Mouse (Mus musculus) midbrain, embryonic 14.5 days (tissue): ENCODE results near the gene Susd1. TPM values are rescaled to one million over a fixed set of nuclear protein-coding genes. Genes with fewer than 3 reads are reported as not detected.

Source experiments
- ATAC-seq: fragments of 200-750 bp; cut with Nextera tagmentation; 2 replicates; pipeline ENCODE4 v1.8.0; 2017; ENCODE audit warnings: moderate number of reproducible peaks, moderate library complexity; ENCODE audit not compliant: low FRiP score, low TSS enrichment
- DNase-seq: peaks from one replicate; pipeline ENCODE4 v3.0.0-alpha.2; 2015
- H3K27ac ChIP-seq: fragments of 300-500 bp; sonication (generic); replicated peaks from 2 replicates; pipeline ENCODE4 v1.5.1; 2014; ENCODE audit warnings: mild to moderate bottlenecking, low read depth, low read length, moderate library complexity
- H3K27me3 ChIP-seq: fragments of 300-500 bp; sonication (generic); 2 replicates; pipeline ENCODE4 v1.6.1; 2014; ENCODE audit warnings: low read length, control low read depth, mixed read lengths; ENCODE audit not compliant: control insufficient read depth, insufficient read depth
- H3K36me3 ChIP-seq: fragments of 300-500 bp; sonication (generic); 2 replicates; pipeline ENCODE4 v1.6.1; 2014; ENCODE audit warnings: low read length, control low read depth; ENCODE audit not compliant: control insufficient read depth, insufficient read depth
- H3K4me1 ChIP-seq: fragments of 300-500 bp; sonication (generic); 2 replicates; pipeline ENCODE4 v1.6.1; 2014; ENCODE audit warnings: mild to moderate bottlenecking, antibody characterized with exemption, low read length, control low read depth; ENCODE audit not compliant: control insufficient read depth, insufficient read depth
- H3K4me2 ChIP-seq: fragments of 300-500 bp; sonication (generic); 2 replicates; pipeline ENCODE4 v1.6.1; 2014; ENCODE audit warnings: mild to moderate bottlenecking, low read length, moderate library complexity
- H3K4me3 ChIP-seq: fragments of 300-500 bp; sonication (generic); replicated peaks from 2 replicates; pipeline ENCODE4 v1.5.1; 2014; ENCODE audit warnings: low read depth, low read length
- H3K9ac ChIP-seq: fragments of 300-500 bp; sonication (generic); replicated peaks from 2 replicates; pipeline ENCODE4 v1.6.1; 2014; ENCODE audit warnings: mild to moderate bottlenecking, low read length, moderate library complexity
- H3K9me3 ChIP-seq: fragments of 300-500 bp; sonication (generic); 2 replicates; pipeline ENCODE4 v1.6.1; 2016; ENCODE audit warnings: low read length, control low read depth, mixed read lengths; ENCODE audit not compliant: control insufficient read depth
- WGBS: fragments of 180-500 bp; shearing (Covaris S2); extraction: QIAGEN DNeasy Blood & Tissue Kit; methylation state at CpG from one replicate; pipeline ENCODE4 v1.1.7; 2014; 5-methylcytosine and 5-hydroxymethylcytosine counted together
- polyA plus RNA-seq: library from polyadenylated mRNA; unstranded; fragments of >200 nt; fragmentation: Nextera tagmentation; extraction: Ambion mirVana; gene quantifications from 2 replicates; pipeline ENCODE4 v1.2.1, GENCODE M21; 2014

The Susd1 gene
- polyA plus RNA-seq, 1 experiment from 2014 or later: 0.86 TPM

DNA sequence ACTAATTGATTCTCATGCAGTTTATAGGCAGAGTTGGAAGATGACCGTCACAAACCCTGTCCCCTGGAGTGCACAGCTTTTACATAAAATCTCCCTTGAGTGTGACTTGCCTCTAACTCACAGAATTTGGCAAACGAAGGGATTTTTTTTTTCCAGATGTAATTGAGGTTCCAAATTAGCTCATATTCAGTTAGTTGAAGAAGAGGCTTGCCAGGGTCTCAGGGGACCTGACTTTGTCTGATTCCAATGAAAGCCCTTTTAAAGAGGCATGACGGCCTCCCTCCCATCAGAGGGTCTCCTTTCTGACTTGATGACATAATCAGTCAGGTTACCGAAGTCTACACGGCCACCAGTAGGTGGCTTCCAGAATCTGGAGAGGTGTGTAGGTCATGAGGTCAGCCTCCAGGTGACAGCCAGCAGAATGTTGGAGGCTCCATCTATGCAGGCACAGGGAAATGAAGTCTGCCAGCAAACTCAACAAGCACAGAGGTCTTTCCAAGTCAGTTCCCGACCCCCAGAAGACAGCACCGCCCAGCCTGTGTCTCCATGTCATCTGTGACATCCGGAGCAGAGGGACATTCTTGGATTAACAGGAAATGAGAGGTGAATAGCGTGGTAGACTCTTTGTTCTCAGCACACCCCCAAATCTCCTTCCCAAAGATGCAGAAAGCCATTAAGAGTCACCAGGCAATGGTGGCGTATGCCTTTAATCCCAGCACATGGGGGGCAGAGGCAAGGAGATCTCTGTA is 130.4 kb downstream of the Susd1 start:
- Histone ChIP-seq H3K4me3 (no peak overlapping the region), H3K27me3 (no peaks in the 10 kb centered on the region), H3K4me1 (no peaks in the 10 kb centered on the region), H3K36me3 (no peaks in the 10 kb centered on the region), H3K4me2 (no peak overlapping the region), H3K9ac (no peak overlapping the region), H3K9me3 (no peaks in the 10 kb centered on the region), H3K27ac (no peak overlapping the region)
- ATAC-seq: no peak
- WGBS: 56% methylated on average over 10 of the region's 10 CpGs
- no peak for DNase-seq

DNA sequence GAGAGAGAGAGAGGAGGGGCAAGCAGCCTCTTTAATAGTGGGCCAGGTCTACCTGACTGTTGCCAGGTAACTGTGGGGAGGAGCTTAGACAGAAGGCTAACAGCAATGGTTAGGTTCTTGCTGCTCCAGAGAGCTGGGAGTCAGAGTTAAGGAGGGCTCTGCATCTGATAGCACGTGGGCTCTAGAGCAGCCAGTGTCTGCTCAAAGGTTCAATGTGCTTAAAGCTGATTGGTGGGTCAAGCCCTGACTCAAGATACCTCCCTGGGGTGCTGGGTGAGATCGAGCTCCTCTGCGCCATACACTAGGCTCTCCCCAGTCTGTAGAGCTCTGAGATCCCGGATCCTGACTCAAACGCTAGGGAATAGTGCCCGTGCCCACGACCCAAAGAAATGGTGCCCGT is 136.0 kb downstream of the Susd1 start:
- Histone ChIP-seq H3K9me3 (no peaks in the 10 kb centered on the region), H3K4me2 (no peak overlapping the region), H3K27me3 (no peaks in the 10 kb centered on the region), H3K27ac (no peak overlapping the region), H3K4me3 (no peak overlapping the region), H3K36me3 (no peaks in the 10 kb centered on the region), H3K9ac (no peak overlapping the region), H3K4me1 (no peaks in the 10 kb centered on the region)
- WGBS: 90% methylated on average over 8 of the region's 8 CpGs
- ATAC-seq (no peak), DNase-seq (no peak)

DNA sequence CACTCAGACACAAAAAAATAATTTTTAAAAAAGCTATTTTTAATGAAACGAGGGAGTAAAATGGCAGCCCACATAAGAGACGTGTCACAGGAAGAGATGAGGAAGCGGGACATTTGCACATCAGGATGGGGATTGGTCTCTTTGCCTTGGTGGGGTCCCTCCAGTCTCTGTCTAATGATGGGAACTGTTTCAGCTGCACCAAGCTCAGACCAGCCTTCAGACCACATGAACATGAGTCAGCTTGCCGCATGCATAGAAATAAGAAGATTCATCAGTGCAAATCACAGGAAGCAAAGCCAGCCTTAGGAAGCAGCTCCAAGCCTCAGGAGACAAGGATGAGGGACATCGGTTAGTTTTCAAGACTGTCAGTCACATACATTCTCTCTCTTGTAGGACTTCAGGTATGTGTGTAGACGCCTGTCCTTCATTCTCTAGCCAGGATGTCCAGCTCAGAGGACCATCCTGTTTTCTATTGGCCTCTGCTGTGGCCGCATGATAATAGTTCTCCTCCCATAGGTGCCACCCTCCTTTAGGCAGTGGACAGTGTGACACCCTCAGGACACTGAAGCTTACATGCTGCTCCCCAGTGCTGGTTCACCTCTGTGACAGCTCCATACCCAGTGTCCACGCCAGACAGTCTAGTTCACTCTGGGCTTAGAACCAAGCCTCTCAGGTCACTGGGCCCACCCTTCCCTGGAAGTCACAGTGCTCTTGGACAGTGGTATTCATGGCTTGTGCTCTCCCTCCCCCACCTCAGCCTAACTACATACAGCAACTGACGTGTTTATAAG is 137.2 kb downstream of the Susd1 start:
- H3K36me3 ChIP-seq: no peaks in the 10 kb centered on the region
- no peaks in the 10 kb centered on the region for H3K4me1 ChIP-seq
- WGBS: 90% methylated on average over 9 of the region's 9 CpGs
- no peak overlapping the region for H3K9ac ChIP-seq
- no peak for ATAC-seq
- no peak for DNase-seq
- no peak overlapping the region for H3K4me2 ChIP-seq
- no peaks in the 10 kb centered on the region for H3K9me3 ChIP-seq
- no peaks in the 10 kb centered on the region for H3K27me3 ChIP-seq
- no peak overlapping the region for H3K4me3 ChIP-seq
- H3K27ac ChIP-seq: no peak overlapping the region

DNA sequence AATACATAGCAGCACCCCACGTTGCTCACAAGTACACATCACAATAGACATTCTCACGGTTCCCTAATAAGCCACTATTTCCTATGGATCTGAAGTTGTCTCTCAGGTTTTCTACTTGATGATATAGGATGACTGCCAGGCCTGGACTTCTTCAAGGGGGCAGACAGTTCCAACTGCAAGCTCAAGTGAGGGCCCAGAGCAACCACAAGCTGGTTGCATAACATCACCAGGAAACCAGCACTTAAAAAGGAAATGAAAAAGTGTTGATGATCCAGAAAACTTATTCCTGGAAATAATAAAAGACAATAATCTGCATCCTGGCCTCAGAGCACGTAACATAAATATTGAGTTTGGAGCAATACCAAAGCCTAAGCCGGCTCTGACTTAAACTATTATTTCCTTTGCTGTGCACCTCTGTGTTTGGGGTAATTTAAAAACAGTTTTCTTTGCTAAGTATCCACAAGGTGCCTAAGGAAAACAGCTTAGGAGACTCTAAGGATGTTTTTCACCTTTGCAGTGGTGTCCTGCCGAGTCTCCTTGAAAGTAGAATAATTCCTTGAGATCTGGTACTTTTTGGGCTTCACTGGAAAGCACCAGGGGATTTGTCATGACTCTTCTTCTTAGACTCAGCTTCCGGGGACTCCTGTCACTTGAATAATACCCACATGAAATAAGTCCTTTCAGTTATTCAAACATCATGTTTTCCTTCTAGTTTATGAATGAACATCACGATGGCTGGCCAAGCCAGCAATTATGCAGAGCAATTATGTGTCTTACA is 139.5 kb downstream of the Susd1 start:
- Histone ChIP-seq H3K4me2 (no peak overlapping the region), H3K27me3 (no peaks in the 10 kb centered on the region), H3K4me3 (no peak overlapping the region), H3K9ac (no peak overlapping the region), H3K36me3 (no peaks in the 10 kb centered on the region), H3K27ac (no peak overlapping the region), H3K9me3 (no peaks in the 10 kb centered on the region), H3K4me1 (no peaks in the 10 kb centered on the region)
- ATAC-seq (no peak), DNase-seq (no peak)
- WGBS: 80% methylated on average over 7 of the region's 7 CpGs

DNA sequence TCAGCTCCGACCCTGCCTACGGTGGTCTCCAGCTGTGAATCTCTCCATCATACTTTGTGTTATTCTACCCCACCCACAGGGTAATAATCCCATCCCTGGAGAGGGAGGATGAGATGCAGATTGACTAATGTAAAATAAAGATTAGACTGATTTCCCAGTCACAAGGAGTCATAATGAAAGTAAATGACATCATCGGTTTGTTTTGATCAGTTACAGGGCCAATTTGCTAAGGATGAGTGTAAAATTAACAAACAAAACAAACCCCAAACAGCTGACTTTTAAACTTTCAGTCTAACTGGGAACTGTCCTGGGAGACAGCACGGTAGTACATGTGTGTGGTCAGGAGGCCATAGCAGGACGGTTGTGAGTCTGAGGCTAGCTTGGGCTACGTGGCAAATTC is 143.3 kb downstream of the Susd1 start:
- H3K4me1 ChIP-seq: no peaks in the 10 kb centered on the region
- ATAC-seq: no peak
- WGBS: 89% methylated on average over 6 of the region's 6 CpGs

DNA sequence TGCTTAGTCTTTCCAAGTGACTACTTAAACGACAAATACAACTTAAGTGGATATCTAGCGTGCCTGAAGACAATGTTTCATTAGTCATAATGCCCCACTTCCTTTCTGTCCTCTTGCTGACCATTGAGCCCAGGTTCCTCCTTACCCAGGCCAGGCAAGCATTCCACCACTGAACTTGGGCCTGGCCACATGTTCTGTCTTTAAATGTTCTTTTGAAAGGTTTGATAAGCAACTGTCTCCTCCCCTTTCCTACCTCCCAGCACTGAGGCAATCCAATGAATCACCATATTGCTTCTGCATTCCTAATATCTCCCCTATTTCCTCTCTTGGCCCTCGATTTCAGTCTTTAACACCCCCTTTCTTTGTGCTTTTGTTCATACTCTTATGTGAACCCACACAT is 143.8 kb downstream of the Susd1 start:
- DNase-seq (no peak), ATAC-seq (no peak)
- no peaks in the 10 kb centered on the region for H3K4me1 ChIP-seq
- H3K4me2 ChIP-seq: no peak overlapping the region
- H3K9ac ChIP-seq: no peak overlapping the region
- H3K4me3 ChIP-seq: no peak overlapping the region
- H3K27ac ChIP-seq: no peak overlapping the region
- H3K36me3 ChIP-seq: no peaks in the 10 kb centered on the region
- 84% methylated on average over 3 of the region's 3 CpGs for WGBS
- H3K27me3 ChIP-seq: no peaks in the 10 kb centered on the region
- H3K9me3 ChIP-seq: no peaks in the 10 kb centered on the region

More for the DNA sequence above, 143.3 kb downstream of the Susd1 start:
- H3K27me3 ChIP-seq: no peaks in the 10 kb centered on the region
- no peak overlapping the region for H3K27ac ChIP-seq
- DNase-seq: no peak
- no peaks in the 10 kb centered on the region for H3K9me3 ChIP-seq
- no peaks in the 10 kb centered on the region for H3K36me3 ChIP-seq
- H3K4me2 ChIP-seq: no peak overlapping the region
- no peak overlapping the region for H3K9ac ChIP-seq
- H3K4me3 ChIP-seq: no peak overlapping the region

DNA sequence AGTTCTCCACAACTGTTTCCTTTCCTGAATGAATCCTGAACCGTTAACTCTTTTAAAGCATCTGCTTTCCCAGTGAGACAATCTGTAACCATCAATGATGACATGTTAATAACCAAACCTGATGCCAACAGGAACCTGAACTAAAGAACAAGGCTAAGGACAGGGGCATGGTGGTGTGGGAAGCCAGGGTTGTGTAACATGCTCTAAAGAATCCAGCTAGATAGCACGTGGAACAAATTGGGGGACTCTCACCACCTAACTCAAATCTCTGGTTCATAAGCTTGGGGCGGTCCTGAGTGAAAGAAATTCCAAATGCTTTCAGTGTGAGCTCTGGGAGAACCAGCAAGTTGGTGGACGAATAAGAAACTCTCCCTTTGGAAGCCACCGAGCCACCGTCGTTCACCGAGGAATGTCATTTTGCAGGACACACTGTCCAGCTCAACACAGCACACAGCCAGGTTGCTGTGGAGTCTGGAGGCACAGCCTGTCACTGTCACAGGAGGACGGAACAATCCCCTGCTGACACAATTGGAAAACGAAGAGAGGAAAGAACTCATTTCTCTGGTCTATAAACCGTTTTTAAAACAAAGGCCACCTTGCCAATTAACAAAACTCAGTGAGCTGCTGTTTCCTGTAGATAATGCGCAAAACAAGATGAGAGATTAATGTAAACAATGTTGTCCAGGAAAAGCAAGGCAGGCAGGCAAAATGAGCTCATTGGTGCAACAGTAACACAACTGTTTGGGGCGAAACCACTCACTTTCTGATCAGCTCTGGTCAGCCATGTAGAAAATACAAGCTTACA is 146.3 kb downstream of the Susd1 start:
- no peak overlapping the region for H3K4me3 ChIP-seq
- no peaks in the 10 kb centered on the region for H3K27me3 ChIP-seq
- DNase-seq (no peak), ATAC-seq (no peak)
- no peaks in the 10 kb centered on the region for H3K9me3 ChIP-seq
- no peaks in the 10 kb centered on the region for H3K36me3 ChIP-seq
- H3K4me2 ChIP-seq: no peak overlapping the region
- no peaks in the 10 kb centered on the region for H3K4me1 ChIP-seq
- H3K27ac ChIP-seq: no peak overlapping the region
- WGBS: 85% methylated on average over 13 of the region's 13 CpGs
- no peak overlapping the region for H3K9ac ChIP-seq

DNA sequence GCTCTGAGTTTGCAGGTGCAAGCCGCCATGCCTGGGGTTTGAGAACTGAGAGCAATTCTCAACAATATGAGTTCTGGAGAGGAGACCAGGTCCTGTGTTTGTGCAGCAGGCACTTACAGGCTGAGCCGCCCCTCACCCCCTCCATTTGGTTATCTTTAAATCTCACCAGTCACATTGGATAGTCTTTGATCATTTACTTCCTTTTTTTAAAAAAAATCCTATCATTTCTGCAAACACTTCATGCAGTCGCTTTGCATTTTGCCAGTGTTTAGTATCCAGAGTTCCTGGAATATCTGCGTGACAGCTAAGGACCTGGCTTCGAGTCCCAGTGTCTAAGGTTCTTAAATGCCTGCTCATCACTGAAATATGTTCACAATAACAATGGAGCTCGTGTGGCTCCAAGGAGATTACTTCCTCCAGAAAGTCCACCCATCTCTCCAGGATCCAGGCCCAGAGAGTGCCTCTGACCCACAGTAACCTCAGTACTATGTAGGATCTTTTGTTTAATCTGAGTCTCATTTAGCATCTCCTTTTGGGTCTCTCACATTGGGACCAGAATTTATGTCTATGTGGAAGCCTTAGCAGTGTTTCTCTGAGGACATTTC is 147.4 kb downstream of the Susd1 start:
- no peak overlapping the region for H3K9ac ChIP-seq
- H3K4me2 ChIP-seq: no peak overlapping the region
- 78% methylated on average over 6 of the region's 6 CpGs for WGBS
- no peak overlapping the region for H3K27ac ChIP-seq
- DNase-seq: no peak
- no peaks in the 10 kb centered on the region for H3K27me3 ChIP-seq
- no peak overlapping the region for H3K4me3 ChIP-seq
- H3K4me1 ChIP-seq: no peaks in the 10 kb centered on the region
- no peaks in the 10 kb centered on the region for H3K9me3 ChIP-seq
- no peak for ATAC-seq
- H3K36me3 ChIP-seq: no peaks in the 10 kb centered on the region
